Mouse (Mus musculus) cerebellum, postnatal 25 days (tissue): ENCODE measurements at regions not wholly inside any gene's neighbourhood (a gene's known extent, or its start where the extent isn't known, plus 50 kb on each side); places are given as distances from the start of the nearest gene placed in this dataset.
A peak's percentile ranks its signal among the peaks of the same experiment; 100 is the strongest.

ENCODE experiments used
- DNase-seq, 2 experiments: peaks; one replicate each; pipeline ENCODE4 v3.0.0; 2021; ENCODE audit warnings: mixed read lengths in 2 of 2

GRCm38 (mm10) chr3:78412669-78413419 is 873.5 kb downstream of the Rapgef2 start:
- DNase-seq = no peak

GRCm38 (mm10) chr3:78411395-78411794 is 874.9 kb downstream of the Rapgef2 start:
- no peak for DNase-seq

GRCm38 (mm10) chr3:78409237-78409636 is 877.1 kb downstream of the Rapgef2 start:
- no peak for DNase-seq

GRCm38 (mm10) chr3:78405760-78406467 is 880.4 kb downstream of the Rapgef2 start:
- DNase-seq = no peak

GRCm38 (mm10) chr3:78358377-78358776 is 927.9 kb downstream of the Rapgef2 start:
- DNase-seq = peak; percentile 23 to 67

GRCm38 (mm10) chr3:78339891-78340290 is 946.4 kb downstream of the Rapgef2 start:
- DNase-seq = peak; percentile 13 to 27

GRCm38 (mm10) chr3:78311630-78312406 is 974.5 kb downstream of the Rapgef2 start:
- no peak for DNase-seq

GRCm38 (mm10) chr3:78300506-78300905 is 985.8 kb downstream of the Rapgef2 start:
- peak in 1 of 2 experiments; percentile 23 for DNase-seq

GRCm38 (mm10) chr3:78291894-78292293 is 994.4 kb downstream of the Rapgef2 start:
- no peak for DNase-seq

GRCm38 (mm10) chr3:78284071-78284470 is 1002.2 kb downstream of the Rapgef2 start:
- peak in 1 of 2 experiments; percentile 30 for DNase-seq

- DNase-seq = peak; percentile 9 to 15
Observed at GRCm38 (mm10) chr3:78236920-78237319, 1049.4 kb downstream of the Rapgef2 start.

GRCm38 (mm10) chr3:78209729-78210128 is 1076.6 kb downstream of the Rapgef2 start:
- no peak for DNase-seq

- no peak for DNase-seq
Observed at GRCm38 (mm10) chr3:78162601-78163000, 1123.7 kb downstream of the Rapgef2 start.

GRCm38 (mm10) chr3:78158450-78158849 is 1127.9 kb downstream of the Rapgef2 start:
- peak; percentile 34 to 53 for DNase-seq
